Mouse (Mus musculus) hindbrain, embryonic 11.5 days (tissue): ENCODE data around the gene Ly6g6f. TPM values are rescaled to one million over a fixed set of nuclear protein-coding genes. Genes with fewer than 3 reads are reported as not detected.
"Not testable (repeated sequence)": the region's sequence is repeated elsewhere in the genome, so short reads cannot be mapped to it uniquely, and the experiment has no call there.

Experiments
- ATAC-seq: fragments of 200-750 bp; cut with Nextera tagmentation; 2 replicates; pipeline ENCODE4 v1.8.0; 2017; ENCODE audit warnings: mild to moderate bottlenecking, moderate TSS enrichment, moderate library complexity; ENCODE audit not compliant: low FRiP score
- DNase-seq: peaks from one replicate; pipeline ENCODE4 v3.0.0-alpha.2; 2015; ENCODE audit warnings: low spot score
- H3K27ac ChIP-seq: fragments of 300-500 bp; sonication (generic); 2 replicates; pipeline ENCODE4 v1.5.1; 2014; ENCODE audit warnings: mild to moderate bottlenecking, low read depth, low read length
- H3K27me3 ChIP-seq: fragments of 300-500 bp; sonication (generic); 2 replicates; pipeline ENCODE4 v1.6.1; 2014; ENCODE audit warnings: mild to moderate bottlenecking, low read length, moderate library complexity, mixed read lengths; ENCODE audit not compliant: control insufficient read depth, insufficient read depth
- H3K36me3 ChIP-seq: fragments of 300-500 bp; sonication (generic); 2 replicates; pipeline ENCODE4 v1.6.1; 2014; ENCODE audit warnings: mild to moderate bottlenecking, low read length, moderate library complexity, mixed read lengths; ENCODE audit not compliant: control insufficient read depth, insufficient read depth
- H3K4me1 ChIP-seq: fragments of 300-500 bp; sonication (generic); replicated peaks from 2 replicates; pipeline ENCODE4 v1.6.1; 2014; ENCODE audit warnings: low read length, mixed read lengths; ENCODE audit not compliant: control insufficient read depth, insufficient read depth
- H3K4me2 ChIP-seq: fragments of 300-500 bp; sonication (generic); replicated peaks from 2 replicates; pipeline ENCODE4 v1.6.1; 2014; ENCODE audit warnings: mild to moderate bottlenecking, low read depth, low read length
- H3K4me3 ChIP-seq: fragments of 300-500 bp; sonication (generic); 2 replicates; pipeline ENCODE4 v1.5.1; 2014; ENCODE audit warnings: low read depth, low read length
- H3K9ac ChIP-seq: fragments of 300-500 bp; sonication (generic); 2 replicates; pipeline ENCODE4 v1.6.1; 2014; ENCODE audit warnings: low read depth, low read length
- H3K9me3 ChIP-seq: fragments of 300-500 bp; sonication (generic); 2 replicates; pipeline ENCODE4 v1.6.1; 2016; ENCODE audit warnings: low read length; ENCODE audit not compliant: control insufficient read depth
- WGBS: fragments of 180-500 bp; shearing (Covaris S2); extraction: QIAGEN DNeasy Blood & Tissue Kit; methylation state at CpG from one replicate; pipeline ENCODE4 v1.1.7; 2014; 5-methylcytosine and 5-hydroxymethylcytosine counted together
- polyA plus RNA-seq: library from polyadenylated mRNA; unstranded; fragments of >200 nt; fragmentation: Nextera tagmentation; extraction: Ambion mirVana; gene quantifications from 2 replicates; pipeline ENCODE4 v1.2.1, GENCODE M21; 2014

Ly6g6f gene
- polyA plus RNA-seq, 1 experiment from 2014 or later = 0.29 TPM

GRCm38 (mm10) chr17:35039121-35039873, 46.1 kb downstream of the Ly6g6f start:
- no peaks in the 10 kb centered on the region for H3K27me3 ChIP-seq
- no peak overlapping the region for H3K9ac ChIP-seq
- no peaks in the 10 kb centered on the region for H3K36me3 ChIP-seq
- no peak for ATAC-seq
- no peak for DNase-seq
- no peaks in the 10 kb centered on the region for H3K4me1 ChIP-seq
- H3K9me3 ChIP-seq = no peaks in the 10 kb centered on the region
- no peak overlapping the region for H3K27ac ChIP-seq
- no peak overlapping the region for H3K4me3 ChIP-seq
- WGBS = 86% methylated on average over 11 of the region's 11 CpGs
- no peak overlapping the region for H3K4me2 ChIP-seq

- DNase-seq (no peak), ATAC-seq (no peak)
- Histone ChIP-seq H3K4me1 (peaks cover 4% of the 10 kb centered on the region; the same call in 1 of the 2 replicates), H3K36me3 (no peaks in the 10 kb centered on the region), H3K9me3 (no peaks in the 10 kb centered on the region), H3K4me3 (no peak overlapping the region), H3K27ac (no peak overlapping the region), H3K9ac (no peak overlapping the region), H3K27me3 (no peaks in the 10 kb centered on the region), H3K4me2 (no peak overlapping the region)
- whole genome bisulfite sequencing = 81% methylated on average over 6 of the region's 6 CpGs
These were observed 50.5 kb downstream of the Ly6g6f start for GRCm38 (mm10) chr17:35034896-35035295.

- H3K4me3 ChIP-seq, H3K9ac ChIP-seq, H3K36me3 ChIP-seq, H3K27me3 ChIP-seq, DNase-seq, H3K9me3 ChIP-seq, ATAC-seq, H3K4me2 ChIP-seq, H3K27ac ChIP-seq, H3K4me1 ChIP-seq: not testable (repeated sequence)
- WGBS = 90% methylated on average over 1 of the region's 1 CpGs
These were observed 51.7 kb downstream of the Ly6g6f start for GRCm38 (mm10) chr17:35033703-35034102.

- no peaks in the 10 kb centered on the region for H3K36me3 ChIP-seq
- no peak overlapping the region for H3K9ac ChIP-seq
- ATAC-seq = no peak
These were observed 53.0 kb downstream of the Ly6g6f start for GRCm38 (mm10) chr17:35032323-35032870.

GRCm38 (mm10) chr17:35031880-35032279, 53.5 kb downstream of the Ly6g6f start:
- Histone ChIP-seq H3K27me3 (no peaks in the 10 kb centered on the region), H3K4me1 (peaks cover 11% of the 10 kb centered on the region), H3K4me2 (no peak overlapping the region), H3K36me3 (no peaks in the 10 kb centered on the region), H3K9me3 (no peaks in the 10 kb centered on the region), H3K4me3 (no peak overlapping the region), H3K9ac (no peak overlapping the region), H3K27ac (no peak overlapping the region)
- DNase-seq (no peak), ATAC-seq (no peak)
- 89% methylated on average over 7 of the region's 7 CpGs for WGBS

More at GRCm38 (mm10) chr17:35032323-35032870, 53.0 kb downstream of the Ly6g6f start:
- H3K27me3 ChIP-seq = no peaks in the 10 kb centered on the region
- H3K4me3 ChIP-seq = no peak overlapping the region
- H3K9me3 ChIP-seq = no peaks in the 10 kb centered on the region
- DNase-seq = no peak
- H3K27ac ChIP-seq = no peak overlapping the region
- no peak overlapping the region for H3K4me2 ChIP-seq
- peaks cover 9% of the 10 kb centered on the region for H3K4me1 ChIP-seq
- WGBS = 73% methylated on average over 8 of the region's 8 CpGs

- no peak overlapping the region for H3K4me2 ChIP-seq
- no peak overlapping the region for H3K27ac ChIP-seq
- H3K9me3 ChIP-seq = no peaks in the 10 kb centered on the region
- H3K27me3 ChIP-seq = no peaks in the 10 kb centered on the region
- peaks cover 11% of the 10 kb centered on the region for H3K4me1 ChIP-seq
- ATAC-seq (no peak), DNase-seq (no peak)
- WGBS = 90% methylated on average over 11 of the region's 11 CpGs
- no peaks in the 10 kb centered on the region for H3K36me3 ChIP-seq
- no peak overlapping the region for H3K4me3 ChIP-seq
- H3K9ac ChIP-seq = no peak overlapping the region
These were observed 54.1 kb downstream of the Ly6g6f start for GRCm38 (mm10) chr17:35031272-35031671.

Other genes starting within 250 kb of the Ly6g6f start
- 21.7 and 22.7 TPM in 2 replicates for gene Stk19, start 248.7 kb downstream of the Ly6g6f start, polyA plus RNA-seq
- 58.6 and 64.9 TPM in 2 replicates for gene Dxo, start 248.6 kb downstream of the Ly6g6f start, polyA plus RNA-seq
- 26.9 and 29.9 TPM in 2 replicates for gene Skiv2l, start 235.4 kb downstream of the Ly6g6f start, polyA plus RNA-seq
- gene Nelfe, start 235.2 kb downstream of the Ly6g6f start, polyA plus RNA-seq = 117 and 138 TPM in 2 replicates
- 1.0 and 2.1 TPM in 2 replicates for gene Cfb, start 223.1 kb downstream of the Ly6g6f start, polyA plus RNA-seq
- 2.9 and 3.2 TPM in 2 replicates for gene Zbtb12, start 206.1 kb downstream of the Ly6g6f start, polyA plus RNA-seq
- not detected in 2 replicates for gene Gm20547, start 203.6 kb downstream of the Ly6g6f start, polyA plus RNA-seq
- 0.64 and 1.2 TPM in 2 replicates for gene C2, start 187.3 kb downstream of the Ly6g6f start, polyA plus RNA-seq
- 57.4 and 70.1 TPM in 2 replicates for gene Ehmt2, start 187.1 kb downstream of the Ly6g6f start, polyA plus RNA-seq
- gene Slc44a4, start 171.1 kb downstream of the Ly6g6f start, polyA plus RNA-seq = 0.12 and 0.29 TPM in 2 replicates
- 12.9 and 14.5 TPM in 2 replicates for gene Neu1, start 154.4 kb downstream of the Ly6g6f start, polyA plus RNA-seq
- gene Hspa1b, start 126.4 kb downstream of the Ly6g6f start, polyA plus RNA-seq = 0.15 TPM in 1 of 2 replicates, not detected in the other
- gene Gm20481, start 115.7 kb downstream of the Ly6g6f start, polyA plus RNA-seq = 0.49 TPM in 1 of 2 replicates, not detected in the other
- gene Hspa1a, start 113.5 kb downstream of the Ly6g6f start, polyA plus RNA-seq = 0.93 and 1.4 TPM in 2 replicates
- gene Hspa1l, start 112.9 kb downstream of the Ly6g6f start, polyA plus RNA-seq = 0.93 and 1.2 TPM in 2 replicates
- 188 and 207 TPM in 2 replicates for gene Lsm2, start 103.7 kb downstream of the Ly6g6f start, polyA plus RNA-seq
- gene Vars, start 84.6 kb downstream of the Ly6g6f start, polyA plus RNA-seq = 69.1 and 71.7 TPM in 2 replicates
- gene Vwa7, start 69.0 kb downstream of the Ly6g6f start, polyA plus RNA-seq = 0.10 and 0.36 TPM in 2 replicates
- gene Sapcd1, start 57.6 kb downstream of the Ly6g6f start, polyA plus RNA-seq = 3.0 and 4.0 TPM in 2 replicates
- 3.1 and 4.2 TPM in 2 replicates for gene Msh5, start 38.9 kb downstream of the Ly6g6f start, polyA plus RNA-seq
- gene Clic1, start 35.6 kb downstream of the Ly6g6f start, polyA plus RNA-seq = 45.6 and 85.1 TPM in 2 replicates
- gene Ddah2, start 26.6 kb downstream of the Ly6g6f start, polyA plus RNA-seq = 614 and 636 TPM in 2 replicates
- 0.19 TPM in 1 of 2 replicates, not detected in the other for gene Ly6g6c, start 20.2 kb downstream of the Ly6g6f start, polyA plus RNA-seq
- 0.66 and 1.1 TPM in 2 replicates for gene Mpig6b, start 19.4 kb downstream of the Ly6g6f start, polyA plus RNA-seq
- 0.42 and 0.50 TPM in 2 replicates for gene Ly6g6e, start 8.7 kb downstream of the Ly6g6f start, polyA plus RNA-seq
- 1.0 and 2.7 TPM in 2 replicates for gene Ly6g6d, start 7.5 kb downstream of the Ly6g6f start, polyA plus RNA-seq
- gene Abhd16a, start 3.7 kb upstream of the Ly6g6f start, polyA plus RNA-seq = 40.2 and 45.1 TPM in 2 replicates
- gene Ly6g5c, start 22.7 kb upstream of the Ly6g6f start, polyA plus RNA-seq = not detected in 2 replicates
- gene Ly6g5b, start 29.8 kb upstream of the Ly6g6f start, polyA plus RNA-seq = 0.89 and 0.96 TPM in 2 replicates
- gene Gpank1, start 35.8 kb upstream of the Ly6g6f start, polyA plus RNA-seq = 22.5 and 29.7 TPM in 2 replicates
- gene Csnk2b, start 36.4 kb upstream of the Ly6g6f start, polyA plus RNA-seq = 299 and 310 TPM in 2 replicates
- gene D17H6S53E, start 40.8 kb upstream of the Ly6g6f start, polyA plus RNA-seq = 8.4 and 9.2 TPM in 2 replicates
- gene Apom, start 46.4 kb upstream of the Ly6g6f start, polyA plus RNA-seq = 0.34 and 0.49 TPM in 2 replicates
- gene Bag6, start 49.6 kb upstream of the Ly6g6f start, polyA plus RNA-seq = 105 and 117 TPM in 2 replicates
- gene Prrc2a, start 79.3 kb upstream of the Ly6g6f start, polyA plus RNA-seq = 167 and 205 TPM in 2 replicates
- 6.1 and 8.4 TPM in 2 replicates for gene Aif1, start 90.5 kb upstream of the Ly6g6f start, polyA plus RNA-seq
- gene Lst1, start 102.8 kb upstream of the Ly6g6f start, polyA plus RNA-seq = 5.6 and 9.8 TPM in 2 replicates
- gene Ltb, start 108.8 kb upstream of the Ly6g6f start, polyA plus RNA-seq = 0.22 and 0.32 TPM in 2 replicates
- not detected in 2 replicates for gene Tnf, start 116.4 kb upstream of the Ly6g6f start, polyA plus RNA-seq
- not detected in 2 replicates for gene Lta, start 119.7 kb upstream of the Ly6g6f start, polyA plus RNA-seq
- 0.36 and 0.43 TPM in 2 replicates for gene Gm16181, start 135.2 kb upstream of the Ly6g6f start, polyA plus RNA-seq
- 14.7 and 16.8 TPM in 2 replicates for gene Atp6v1g2, start 148.1 kb upstream of the Ly6g6f start, polyA plus RNA-seq
- 2.3 and 3.7 TPM in 2 replicates for gene Nfkbil1, start 150.2 kb upstream of the Ly6g6f start, polyA plus RNA-seq
- 633 and 640 TPM in 2 replicates for gene Ddx39b, start 156.1 kb upstream of the Ly6g6f start, polyA plus RNA-seq
- gene H2-D1, start 177.1 kb upstream of the Ly6g6f start, polyA plus RNA-seq = 42.9 and 43.2 TPM in 2 replicates
- gene H2-Q1, start 234.8 kb upstream of the Ly6g6f start, polyA plus RNA-seq = not detected in 2 replicates